In the genomic region with DNA sequence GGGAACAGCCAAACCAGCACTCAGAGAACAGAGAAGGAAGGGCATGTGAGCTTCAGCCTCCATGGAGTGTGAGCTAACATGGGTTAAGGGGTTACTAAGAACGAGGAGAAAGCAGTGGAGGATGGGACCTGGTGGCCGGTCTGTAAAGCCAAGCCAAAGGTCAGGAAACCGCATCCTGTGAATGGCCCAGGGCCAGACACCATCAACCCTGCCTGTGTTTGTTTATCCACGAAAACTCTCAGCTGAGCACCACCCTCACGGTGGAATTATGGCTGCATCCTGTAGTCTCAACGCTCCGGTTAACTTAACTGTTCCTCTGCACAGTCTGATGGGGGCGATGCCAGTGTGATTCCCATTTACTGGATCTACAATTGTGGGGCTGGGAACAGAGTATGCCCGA, we compare ENCODE assay signal across 20 mouse cellular contexts. TPM values are rescaled to one million over a fixed set of nuclear protein-coding genes. Genes with fewer than 3 reads are reported as not detected.
DNase-seq lines count a peak whose midpoint lies in the region; ATAC-seq and TF ChIP-seq lines count a peak whose summit lies in the region.
"Had no signal": no experiment of that assay in that cellular context is flagged by ENCODE, and none has a peak within 500 bp of the region (broad histone marks: within the 10 kb centered on the region; RNA-seq: fewer than 3 reads in every experiment).

No protein-coding gene starts in this region.

- TF ChIP-seq CTCF in liver, postnatal 0 days (IDR thresholded peaks at IDR 0.05; ENCODE audit: low read depth), result no peak

- H3K4me3 ChIP-seq in kidney, embryonic 15.5 days (replicated peaks), result no peak overlapping the region
- H3K4me3 ChIP-seq in liver, postnatal 0 days (ENCODE audit: low read depth, low read length), result no peak overlapping the region
- H3K4me3 ChIP-seq: embryonic facial prominence, embryonic 10.5 days; hindbrain, embryonic 13.5 days; intestine, embryonic 15.5 days; layer of hippocampus, adult 2 months; left cerebral cortex, adult 2 months; stomach, embryonic 15.5 days had no signal

- no peaks in the 10 kb centered on the region for H3K36me3 ChIP-seq in kidney, embryonic 15.5 days
- 0 out of 2 replicates have a peak, but pooled peaks cover 11% of the 10 kb centered on the region for H3K36me3 ChIP-seq in liver, postnatal 0 days (replicated peaks; ENCODE audit: insufficient read depth, low read length)
- H3K36me3 ChIP-seq: embryonic facial prominence, embryonic 10.5 days; hindbrain, embryonic 13.5 days; intestine, embryonic 15.5 days; stomach, embryonic 15.5 days had no signal

- no peaks in the 10 kb centered on the region for H3K9me3 ChIP-seq in kidney, embryonic 15.5 days (replicated peaks)
- H3K9me3 ChIP-seq in liver, postnatal 0 days (ENCODE audit: low read length), result no peaks in the 10 kb centered on the region
- H3K9me3 ChIP-seq: embryonic facial prominence, embryonic 10.5 days; hindbrain, embryonic 13.5 days; intestine, embryonic 15.5 days; stomach, embryonic 15.5 days had no signal

- no peaks in the 10 kb centered on the region for H3K27me3 ChIP-seq in kidney, embryonic 15.5 days
- no peaks in the 10 kb centered on the region for H3K27me3 ChIP-seq in liver, postnatal 0 days (ENCODE audit: insufficient read depth, low read length)
- H3K27me3 ChIP-seq: CH12.LX; hindbrain, embryonic 13.5 days; intestine, embryonic 15.5 days; stomach, embryonic 15.5 days had no signal

- no peak overlapping the region for H3K9ac ChIP-seq in kidney, embryonic 15.5 days
- H3K9ac ChIP-seq in liver, postnatal 0 days (replicated peaks), result no peak overlapping the region
- H3K9ac ChIP-seq: hindbrain, embryonic 13.5 days; intestine, embryonic 15.5 days; lung, embryonic 14.5 days; stomach, embryonic 15.5 days had no signal

- peaks cover 10% of the 10 kb centered on the region; the same call in 1 of the 2 replicates for H3K4me1 ChIP-seq in kidney, embryonic 15.5 days
- H3K4me1 ChIP-seq in liver, postnatal 0 days (ENCODE audit: insufficient read depth), result peaks cover 8% of the 10 kb centered on the region; the same call in 1 of the 2 replicates
- H3K4me1 ChIP-seq: hindbrain, embryonic 13.5 days; intestine, embryonic 15.5 days had no signal

- TF ChIP-seq EP300 in liver, postnatal 0 days (IDR thresholded peaks at IDR 0.05; ENCODE audit: low read depth), result no peak

- ATAC-seq in kidney, embryonic 15.5 days (replicated peaks; ENCODE audit: low FRiP score), result 0 out of 2 replicates have a peak, but pooled peaks have one; percentile 31
- peak; percentile 29; the same call in 1 of the 2 replicates for ATAC-seq in liver, postnatal 0 days
- ATAC-seq: forebrain, embryonic 14.5 days; intestine, embryonic 15.5 days had no signal

- DNase-seq in embryo, embryonic 10.5 days (ENCODE audit: low spot score), result peak; percentile 23
- DNase-seq in embryo, embryonic 9.5 days (ENCODE audit: extremely low spot score), result no peak
- DNase-seq in kidney, adult 11 months, result no peak
- peak; percentile 58 for DNase-seq in 3134 (ENCODE audit: extremely low read depth, insufficient read length, low spot score)
- peak; percentile 40 for DNase-seq in liver, postnatal 0 days
- no peak for DNase-seq in layer of hippocampus, adult 9-10 months (ENCODE audit: low spot score)
- DNase-seq in gastrocnemius, postnatal 10 days, result no peak
- DNase-seq: adrenal gland, adult 2 months; cerebellum, adult 11 months; cerebellum, postnatal 25 days; lung, embryonic 14.5 days had no signal

- H3K27ac ChIP-seq in kidney, embryonic 15.5 days, result no peak overlapping the region
- no peak overlapping the region for H3K27ac ChIP-seq in liver, postnatal 0 days (ENCODE audit: low read depth)
- H3K27ac ChIP-seq: embryonic facial prominence, embryonic 10.5 days; hindbrain, embryonic 13.5 days; intestine, embryonic 15.5 days; layer of hippocampus, adult 2 months; left cerebral cortex, adult 2 months; stomach, embryonic 15.5 days had no signal

- 30% methylated on average over 9 of the region's 9 CpGs for WGBS in kidney, embryonic 15.5 days
- 53% methylated on average over 9 of the region's 9 CpGs for WGBS in liver, postnatal 0 days (ENCODE audit: insufficient replicate concordance)

- H3K4me2 ChIP-seq in kidney, embryonic 15.5 days, result no peak overlapping the region
- no peak overlapping the region for H3K4me2 ChIP-seq in liver, postnatal 0 days (ENCODE audit: low read depth, low read length)
- H3K4me2 ChIP-seq: hindbrain, embryonic 13.5 days; intestine, embryonic 15.5 days; lung, embryonic 14.5 days; stomach, embryonic 15.5 days had no signal

RNA-seq across cellular contexts. Expression of gene Lrmp, which starts 20.4 kb away (rescaled TPM):
- 1.4 and 2.1 TPM in 2 replicates for polyA plus RNA-seq in kidney, embryonic 15.5 days (2015; fragmentation: Nextera tagmentation; extraction: Ambion mirVana)
- polyA plus RNA-seq in liver, postnatal 0 days (2015; fragmentation: Nextera tagmentation; extraction: Ambion mirVana), result 26.8 and 28.0 TPM in 2 replicates
- total RNA-seq in gastrocnemius, postnatal 10 days (2021), result 1 to 10 TPM; 1.2 to 4.1 TPM

RNA-seq across cellular contexts. Expression of gene Bcat1, which starts 59.8 kb away (rescaled TPM):
- polyA plus RNA-seq in kidney, embryonic 15.5 days (2015; fragmentation: Nextera tagmentation; extraction: Ambion mirVana), result 9.1 and 9.5 TPM in 2 replicates
- 0.46 and 0.81 TPM in 2 replicates for polyA plus RNA-seq in liver, postnatal 0 days (2015; fragmentation: Nextera tagmentation; extraction: Ambion mirVana)
- total RNA-seq in gastrocnemius, postnatal 10 days (2021), result 10 to 100 TPM; 12.3 to 16.6 TPM

Comparison
In these comparisons a context has a peak if more than half of its experiments do, and no peak if none do; other contexts are left out.
1. DNase-seq: peak in embryo, embryonic 10.5 days (single experiment), 3134 (single experiment) and liver, postnatal 0 days (single experiment); none in embryo, embryonic 9.5 days (single experiment), kidney, adult 11 months (single experiment), layer of hippocampus, adult 9-10 months (single experiment) and gastrocnemius, postnatal 10 days (single experiment).